Mouse (Mus musculus) heart, postnatal 25 days (tissue): ENCODE measurements around the gene Omd. TPM values are rescaled to one million over a fixed set of nuclear protein-coding genes. Genes with fewer than 3 reads are reported as not detected.
A peak's percentile ranks its signal among the peaks of the same experiment; 100 is the strongest.

Source experiments
- DNase-seq: peaks from one replicate; pipeline ENCODE4 v3.0.0; 2022; ENCODE audit warnings: low spot score
- intact Hi-C: fragments of 180-260 bp; cut with DNase I; formaldehyde crosslinking; loops from one replicate; pipeline ENCODE4 v1.15.1; 2025
- total RNA-seq, 2 experiments: library from RNA; stranded (reverse); gene quantifications; 2 replicates each; pipeline ENCODE4 v1.2.3; 2021

The Omd gene
- total RNA-seq, 2 experiments from 2014 or later, result 0.84 to 1.5 TPM

DNA sequence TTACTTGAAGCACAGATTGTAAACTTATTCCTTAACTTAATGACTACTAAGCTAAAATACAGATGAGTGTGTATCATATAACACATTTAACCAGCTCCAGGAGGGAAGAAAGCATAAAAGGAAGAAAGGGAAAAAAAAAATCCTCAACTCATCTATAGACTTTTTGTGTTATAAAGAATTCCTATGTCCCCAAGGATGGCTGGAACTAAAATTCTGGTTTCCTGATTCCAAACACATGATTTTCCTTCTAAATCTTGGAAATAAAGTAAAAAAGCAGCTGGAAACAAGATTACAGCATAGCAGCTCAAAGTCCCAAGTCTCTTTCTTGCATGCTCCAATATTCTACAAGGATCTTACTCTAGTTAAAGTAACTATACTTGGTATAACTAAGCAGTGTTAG, 21.3 kb downstream of the Omd start:
- intact Hi-C loops, result no loop called here
- DNase-seq, result no peak

DNA sequence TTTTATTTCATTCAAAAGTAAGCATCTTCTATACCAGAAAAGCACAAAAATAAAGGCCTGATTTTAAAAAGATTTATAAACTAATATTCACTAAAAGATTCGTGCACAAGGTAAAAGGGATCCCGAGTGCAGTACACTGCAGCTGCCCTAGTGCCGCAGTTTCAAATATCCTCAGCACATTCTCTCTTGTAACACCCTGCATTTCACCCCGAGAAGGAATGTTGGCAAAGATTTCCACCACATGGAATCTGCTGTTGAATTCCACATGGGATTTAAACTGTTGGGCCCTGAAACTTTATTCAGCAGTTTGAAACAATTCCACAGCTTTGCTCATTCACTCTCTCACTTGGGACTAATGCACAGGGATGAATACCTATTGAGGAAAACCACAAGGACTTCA, 25.5 kb downstream of the Omd start, which contains the start of gene Ogn:
Gene Ogn, plus strand, starts transcription at position 333 of the 400 bp plus-strand sequence.
- intact Hi-C loops, result no loop called here
- DNase-seq, result peak; percentile 31

DNA sequence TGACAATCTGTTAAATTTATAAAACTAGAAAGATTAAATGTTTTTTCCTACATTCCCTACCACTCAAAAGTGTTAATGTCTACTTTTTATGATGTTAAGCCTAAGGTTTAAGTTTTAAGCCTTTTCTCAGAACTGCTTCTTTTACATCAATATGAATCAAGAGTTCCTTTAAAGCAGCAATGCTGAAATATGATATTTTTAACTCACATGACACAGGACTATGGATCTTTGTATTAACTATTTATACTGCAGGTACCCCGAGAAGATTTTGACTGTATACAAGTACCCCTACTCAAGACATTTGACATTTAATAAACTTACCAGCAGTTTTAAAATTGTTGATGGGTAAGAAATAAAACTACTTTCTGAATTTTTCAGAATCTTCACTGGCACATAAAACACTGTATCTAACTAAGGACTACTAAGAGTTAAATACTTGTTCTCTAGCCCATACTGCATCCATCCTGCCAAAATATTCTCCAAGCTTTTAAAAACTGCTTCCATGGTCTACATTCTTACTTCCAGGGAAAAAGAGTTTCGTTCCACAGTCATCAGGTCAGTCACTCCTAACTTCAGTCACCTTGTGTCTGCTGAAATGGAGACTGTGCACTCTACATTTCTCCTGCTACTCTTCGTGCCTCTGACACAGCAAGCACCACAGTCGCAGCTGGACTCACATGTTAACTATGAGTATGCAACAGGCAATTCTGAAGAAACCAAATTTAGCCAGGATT, 26.5 kb downstream of the Omd start:
- DNase-seq, result no peak
- intact Hi-C loops, result no loop called here

DNA sequence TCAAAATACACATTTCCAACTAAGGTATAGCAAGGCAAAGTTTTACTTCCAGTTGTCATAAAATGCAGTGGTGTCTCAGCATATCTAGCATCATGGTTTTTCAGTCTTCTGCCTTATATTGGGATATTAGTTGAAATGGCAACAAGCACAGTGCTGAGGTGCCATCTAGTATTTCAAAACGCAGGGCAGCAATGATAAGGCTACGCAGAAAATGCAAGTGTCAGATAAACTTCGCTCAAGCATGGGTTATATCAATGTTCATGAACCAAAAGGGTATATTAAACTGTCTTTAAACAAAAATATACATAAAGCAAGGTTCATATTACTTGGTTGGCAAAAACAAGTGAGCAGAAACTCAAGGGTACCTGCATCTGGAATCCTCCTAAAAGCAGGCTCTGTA, 34.8 kb downstream of the Omd start:
- intact Hi-C loops, result no loop called here
- DNase-seq, result no peak

DNA sequence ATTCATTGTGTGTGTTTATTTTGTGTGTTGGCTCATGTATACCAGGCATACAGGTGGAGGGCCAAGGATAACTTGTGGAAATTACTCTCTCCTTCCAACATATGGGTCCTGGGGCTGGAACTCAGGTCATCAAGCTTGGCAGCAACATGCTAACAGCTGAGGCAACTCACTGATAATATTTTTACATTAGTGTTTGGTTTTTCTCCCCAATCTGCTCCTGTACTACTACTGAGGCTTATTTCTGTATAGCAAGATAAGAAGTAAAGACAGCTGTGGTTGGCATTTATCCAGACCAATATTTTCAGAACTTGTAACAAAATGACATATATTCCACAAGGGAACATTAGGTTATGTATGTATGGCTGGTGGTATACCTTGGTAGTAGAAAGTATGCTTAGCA, 36.1 kb downstream of the Omd start:
- intact Hi-C loops, result no loop called here
- DNase-seq, result no peak

DNA sequence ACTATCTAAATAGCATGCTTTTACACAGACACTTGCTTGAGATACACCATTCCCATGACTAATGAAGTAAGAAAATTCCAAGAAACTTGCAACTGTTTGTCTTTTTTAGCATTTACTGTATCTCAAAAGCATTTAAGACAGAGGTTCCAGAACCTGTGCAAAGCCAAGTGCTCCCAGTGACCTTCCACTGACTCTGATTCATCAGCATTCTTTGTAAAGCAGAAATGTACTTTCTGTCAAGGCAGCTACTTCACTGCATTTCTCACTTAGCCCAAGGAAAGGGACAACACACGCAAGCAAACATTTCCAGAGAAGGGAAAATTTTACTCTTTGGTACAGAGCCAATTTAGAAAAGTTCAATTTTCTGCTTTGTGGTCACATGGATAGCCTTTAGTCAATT, 41.0 kb downstream of the Omd start:
- intact Hi-C loops, result no loop called here
- no peak for DNase-seq

DNA sequence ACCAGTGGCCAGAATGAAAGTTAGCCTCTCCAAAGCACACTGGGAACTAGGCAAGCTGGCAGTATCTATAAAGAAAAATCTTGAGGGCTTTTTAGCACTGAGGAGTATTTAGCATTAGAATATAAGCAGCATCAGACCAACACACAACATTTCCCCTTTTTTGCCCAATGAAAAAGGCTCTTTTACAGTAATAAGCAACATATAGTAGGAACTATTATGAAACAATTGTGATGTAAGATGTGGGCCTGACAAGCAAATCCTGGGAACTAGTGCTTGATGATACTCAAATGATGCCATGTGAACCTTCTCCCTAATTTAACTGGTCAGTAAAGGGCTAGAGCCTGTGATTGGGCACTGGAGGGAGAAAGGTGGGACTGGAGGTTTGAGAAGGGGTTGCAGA, 45.9 kb downstream of the Omd start:
- DNase-seq, result no peak

DNA sequence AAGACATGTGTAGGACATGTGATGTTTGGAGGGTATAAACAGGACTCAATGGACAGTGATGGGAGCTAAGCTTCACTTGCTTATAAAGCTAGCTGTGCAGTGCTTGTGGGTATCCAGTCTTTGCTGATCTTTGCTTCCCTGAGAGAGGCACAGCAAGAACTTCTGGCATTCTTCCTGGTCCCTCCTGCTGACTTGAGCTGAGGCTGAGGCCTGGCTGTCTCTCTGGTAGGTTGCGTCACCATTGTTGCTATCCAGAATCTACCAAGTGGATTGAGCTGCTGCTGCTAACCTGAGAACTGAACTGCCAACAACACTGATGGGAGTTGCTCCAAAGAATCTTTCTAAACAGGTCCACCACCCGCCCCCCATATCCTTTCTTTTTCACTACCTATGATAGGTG, 46.8 kb downstream of the Omd start:
- intact Hi-C loops, result no loop called here
- DNase-seq, result no peak

More for the DNA sequence above, 45.9 kb downstream of the Omd start:
- intact Hi-C loops, result no loop called here

DNA sequence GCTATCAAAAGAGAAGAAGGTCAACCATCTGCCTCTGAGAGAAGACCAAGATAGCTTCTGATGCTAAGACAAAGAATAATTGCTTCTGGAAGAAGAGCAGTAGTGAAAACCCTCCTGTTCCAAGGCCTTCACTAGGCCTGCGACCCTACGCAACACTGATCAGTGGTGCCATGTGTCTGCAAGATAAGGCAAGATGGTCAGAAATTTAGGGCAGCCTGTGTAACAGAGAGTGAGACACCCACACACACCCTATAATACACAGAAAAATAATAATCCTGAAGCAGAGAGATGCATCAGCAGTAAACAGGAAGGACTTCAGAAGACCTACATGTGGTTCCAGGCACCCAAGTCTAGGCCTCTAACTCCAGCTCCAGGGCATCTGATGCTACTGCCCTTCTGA, 57.7 kb downstream of the Omd start:
- no peak for DNase-seq
- intact Hi-C loops, result loop anchor here (5.0 kb wide), 2 partner anchors 78 to 303 kb away; no protein-coding TSS in a partner anchor

Other genes starting within 250 kb of the Omd start
- 10 to 100 TPM; 74.7 to 76.9 TPM for gene Bicd2, start 240.9 kb upstream of the Omd start, total RNA-seq
- gene Ippk, start 161.2 kb upstream of the Omd start, total RNA-seq, result 1 to 10 TPM; 5.6 to 6.4 TPM
- gene Tes3-ps, start 89.1 kb upstream of the Omd start, total RNA-seq, result 1 to 10 TPM; 1.5 TPM
- gene Ecm2, start 77.7 kb upstream of the Omd start, total RNA-seq, result 10 to 100 TPM; 15.1 to 16.1 TPM
- gene Aspn, start 38.0 kb upstream of the Omd start, total RNA-seq, result 10 to 100 TPM; 24.0 to 28.6 TPM
- 10 to 100 TPM; 85.5 to 89.3 TPM for gene Ogn, start 25.6 kb downstream of the Omd start, total RNA-seq
- gene Cenpp, start 70.3 kb downstream of the Omd start, total RNA-seq, result 1 to 10 TPM; 1.8 to 2.4 TPM
- 10 to 100 TPM; 14.9 to 16.9 TPM for gene Nol8, start 70.6 kb downstream of the Omd start, total RNA-seq
- 10 to 100 TPM; 62.4 to 62.6 TPM for gene Iars, start 99.6 kb downstream of the Omd start, total RNA-seq
- under 1 TPM; 0.11 to 0.16 TPM for gene Gm30302, start 216.5 kb downstream of the Omd start, total RNA-seq